Mouse (Mus musculus) erythroblast, embryonic 14.5 days (primary cell): ENCODE results near the gene Col6a6.

Source experiments
- GATA1 ChIP-seq: IDR thresholded peaks from 2 replicates; pipeline ENCODE4 v1.6.1; 2012; ENCODE audit warnings: low read length, inconsistent platforms, mixed read lengths
- TAL1 ChIP-seq: IDR thresholded peaks from 3 replicates; pipeline ENCODE4 v1.6.1; 2012; ENCODE audit warnings: low read length, inconsistent platforms, mixed read lengths

GRCm38 (mm10) chr9:105758173-105758765 lies 69.7 kb downstream of the Col6a6 start:
- TF ChIP-seq GATA1 (no peak), TAL1 (no peak)
